Mouse (Mus musculus): ENCODE data around the gene Kcnab3.
A peak's percentile ranks its signal among the peaks of the same experiment; 100 is the strongest.
"Not testable (repeated sequence)": the region's sequence is repeated elsewhere in the genome, so short reads cannot be mapped to it uniquely, and the experiment has no call there.

The Kcnab3 gene

GRCm38 (mm10) chr11:69325628-69326407 lies at the start of gene Kcnab3:
Kcnab3 (plus strand) TSS chr11:69326258.
- peak; percentile 84 to 89 for DNase-seq (ENCODE audit: low spot score in 2 of 2)

DNA sequence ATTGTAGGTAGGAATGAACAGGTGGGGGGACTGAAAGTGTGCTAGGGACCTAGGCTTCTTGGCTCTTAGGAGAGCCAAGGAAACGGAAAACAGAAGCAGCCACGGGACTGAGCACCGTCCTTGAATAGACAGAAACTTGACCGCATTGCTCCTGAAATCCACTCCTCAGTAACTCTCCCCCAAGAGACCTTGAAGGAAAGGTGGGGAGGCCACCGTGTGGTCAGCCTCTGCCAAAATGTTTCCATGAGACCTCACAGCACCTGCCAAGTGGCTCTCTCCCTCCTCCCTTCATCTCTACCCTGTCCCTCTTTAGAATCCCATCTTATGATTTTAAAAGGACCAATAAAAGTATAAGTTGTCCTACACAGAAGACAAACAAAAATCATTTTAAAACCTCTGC lies 48.8 kb upstream of the Kcnab3 start:
- DNase-seq (ENCODE audit: low spot score in 2 of 2) = no peak

DNA sequence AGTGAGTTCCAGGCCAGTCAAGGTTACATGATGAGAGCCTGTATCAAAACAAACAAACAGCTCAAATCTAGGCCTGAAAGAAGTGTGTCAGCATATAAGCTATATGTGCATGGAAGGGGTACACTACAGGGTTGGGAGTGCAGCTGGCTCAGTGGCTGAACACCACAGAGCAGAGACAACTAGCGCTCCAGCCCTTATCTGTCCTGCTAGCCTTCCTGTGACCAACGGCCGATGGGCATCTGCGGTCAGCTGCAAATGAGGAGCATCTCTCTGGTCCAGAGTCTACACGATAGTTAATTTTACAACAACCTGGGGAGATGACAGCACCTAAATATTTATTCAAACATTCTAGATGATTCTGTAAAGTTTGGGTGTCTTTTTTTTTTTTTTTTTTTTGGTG lies 34.9 kb upstream of the Kcnab3 start:
- DNase-seq (ENCODE audit: low spot score in 2 of 2) = no peak

GRCm38 (mm10) chr11:69295286-69295685 lies 30.8 kb upstream of the Kcnab3 start:
- DNase-seq (ENCODE audit: low spot score in 2 of 2) = peak in 1 of 2 experiments; percentile 21

- DNase-seq (ENCODE audit: low spot score in 2 of 2) = no peak
Measured at GRCm38 (mm10) chr11:69297799-69298198, 28.3 kb upstream of the Kcnab3 start.

GRCm38 (mm10) chr11:69298231-69298630 lies 27.8 kb upstream of the Kcnab3 start:
- no peak for DNase-seq (ENCODE audit: low spot score in 2 of 2)

- no peak for DNase-seq (ENCODE audit: low spot score in 2 of 2)
Measured at GRCm38 (mm10) chr11:69302817-69303216, 23.2 kb upstream of the Kcnab3 start.

DNA sequence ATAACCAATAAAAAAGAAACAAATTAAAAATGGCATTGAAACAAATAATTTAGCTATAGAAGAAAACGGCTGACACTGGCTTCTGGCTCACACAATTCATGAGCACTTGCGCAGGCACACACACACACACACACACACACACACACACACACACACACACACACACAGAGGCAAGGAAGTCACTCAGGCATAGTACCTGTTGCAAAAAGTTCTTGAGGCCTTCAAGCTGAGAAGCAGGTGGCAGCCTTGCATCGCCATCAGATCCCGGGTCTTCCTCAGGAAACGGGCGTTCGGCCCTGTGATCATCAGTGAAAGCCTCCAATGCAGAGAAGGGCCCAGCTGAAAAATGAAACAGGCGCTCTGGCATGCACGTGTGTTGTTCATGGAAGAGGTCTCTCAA lies 20.8 kb upstream of the Kcnab3 start:
- no peak for DNase-seq (ENCODE audit: low spot score in 2 of 2)

- no peak for DNase-seq (ENCODE audit: low spot score in 2 of 2)
Measured at GRCm38 (mm10) chr11:69306039-69306438, 20.0 kb upstream of the Kcnab3 start.

DNA sequence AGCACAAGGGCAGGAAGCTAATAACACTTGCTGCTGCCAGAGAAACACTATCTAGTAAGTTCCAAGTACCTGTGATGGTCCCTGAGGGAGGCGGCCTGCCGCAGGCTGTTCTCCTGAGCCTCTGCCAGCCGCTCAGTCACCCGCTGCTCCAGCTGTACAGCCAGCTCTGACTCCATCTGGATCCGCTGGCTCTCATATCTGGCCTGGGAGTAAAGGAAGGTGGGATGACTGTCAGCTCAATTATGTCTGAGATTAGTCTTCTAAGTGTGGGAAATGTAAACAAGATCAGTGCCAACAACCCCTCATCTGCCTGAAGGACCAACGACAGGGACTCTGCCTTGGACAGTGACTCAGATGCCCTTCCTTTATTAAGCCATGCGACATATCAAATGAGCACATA lies 14.8 kb upstream of the Kcnab3 start:
- DNase-seq (ENCODE audit: low spot score in 2 of 2) = peak in 1 of 2 experiments; percentile 21

GRCm38 (mm10) chr11:69316361-69316760 lies 9.7 kb upstream of the Kcnab3 start:
- DNase-seq (ENCODE audit: low spot score in 2 of 2) = no peak

DNA sequence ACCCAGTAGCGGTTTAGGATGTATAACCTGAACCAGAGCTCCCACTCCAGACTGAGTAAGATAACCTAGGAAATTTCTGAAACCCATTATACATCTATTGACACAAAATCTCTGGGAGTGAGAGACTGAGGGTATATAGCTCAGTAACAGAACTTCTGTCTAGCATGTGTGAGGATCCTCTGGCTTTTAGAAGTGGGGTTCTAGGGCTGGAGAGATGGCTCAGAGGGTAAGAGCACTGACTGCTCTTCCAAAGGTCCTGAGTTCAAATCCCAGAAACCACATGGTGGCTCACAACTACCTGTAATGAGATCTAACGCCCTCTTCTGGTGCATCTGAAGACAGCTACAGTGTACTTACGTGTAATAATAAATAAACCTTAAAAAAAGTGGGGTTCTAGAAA lies 8.1 kb upstream of the Kcnab3 start:
- not testable (repeated sequence) for DNase-seq (ENCODE audit: low spot score in 2 of 2)

DNA sequence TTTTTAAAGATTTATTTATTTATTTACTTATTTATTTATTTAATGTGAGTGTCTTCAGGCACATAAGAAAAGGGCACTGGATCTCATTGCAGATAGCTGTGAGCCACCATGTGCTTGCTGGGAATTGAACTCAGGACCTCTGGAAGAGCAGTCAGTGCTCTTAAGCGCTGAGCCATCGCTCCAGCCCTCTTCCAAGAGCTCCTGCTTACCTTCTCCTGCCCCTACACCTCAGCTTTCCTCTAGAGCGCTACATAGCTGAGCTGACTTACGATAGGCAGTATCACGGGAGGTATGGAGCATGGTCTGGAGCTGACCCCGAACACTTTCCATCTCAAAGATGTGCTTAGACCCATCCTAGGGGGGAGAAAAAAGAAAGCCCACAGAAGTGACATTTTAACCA lies 4.5 kb upstream of the Kcnab3 start:
- DNase-seq (ENCODE audit: low spot score in 2 of 2) = no peak

DNA sequence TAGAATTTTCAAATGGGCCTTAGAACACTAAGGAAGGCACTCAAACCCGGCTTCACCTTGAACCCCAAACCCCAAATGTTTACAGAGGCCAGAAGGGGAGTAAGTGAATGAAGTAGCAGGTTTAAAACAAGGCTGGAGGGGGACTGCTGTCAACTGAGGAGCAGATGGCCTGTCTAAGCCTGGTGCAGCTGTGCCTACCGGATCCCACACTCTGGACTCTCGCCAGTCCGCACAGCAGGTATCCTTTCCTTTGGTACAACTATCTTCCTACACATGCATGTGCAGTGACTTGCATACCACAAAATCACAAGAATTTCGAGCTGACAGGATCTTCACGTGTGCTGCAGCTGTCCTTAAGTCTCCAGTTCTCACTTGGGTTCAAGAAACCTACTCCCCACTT lies 4.0 kb upstream of the Kcnab3 start:
- no peak for DNase-seq (ENCODE audit: low spot score in 2 of 2)

- no peak for DNase-seq (ENCODE audit: low spot score in 2 of 2)
Measured at GRCm38 (mm10) chr11:69322693-69323471, 3.2 kb upstream of the Kcnab3 start.

- peak; percentile 99 to 100 for DNase-seq (ENCODE audit: low spot score in 2 of 2)
Measured at GRCm38 (mm10) chr11:69323667-69324111, 2.4 kb upstream of the Kcnab3 start, which contains the start of the genes Cntrob and Trappc1. Cntrob (minus strand) TSS chr11:69323775. Trappc1 (plus strand) TSS chr11:69323980.

GRCm38 (mm10) chr11:69324749-69325148 lies 1.3 kb upstream of the Kcnab3 start:
- DNase-seq (ENCODE audit: low spot score in 2 of 2) = no peak

GRCm38 (mm10) chr11:69326408-69327156 lies 524 bp downstream of the Kcnab3 start:
- DNase-seq (ENCODE audit: low spot score in 2 of 2) = peak in 1 of 2 experiments; percentile 16

GRCm38 (mm10) chr11:69327157-69327442 lies 1.0 kb downstream of the Kcnab3 start:
- DNase-seq (ENCODE audit: low spot score in 2 of 2) = no peak

GRCm38 (mm10) chr11:69327648-69328047 lies 1.6 kb downstream of the Kcnab3 start:
- no peak for DNase-seq (ENCODE audit: low spot score in 2 of 2)

DNA sequence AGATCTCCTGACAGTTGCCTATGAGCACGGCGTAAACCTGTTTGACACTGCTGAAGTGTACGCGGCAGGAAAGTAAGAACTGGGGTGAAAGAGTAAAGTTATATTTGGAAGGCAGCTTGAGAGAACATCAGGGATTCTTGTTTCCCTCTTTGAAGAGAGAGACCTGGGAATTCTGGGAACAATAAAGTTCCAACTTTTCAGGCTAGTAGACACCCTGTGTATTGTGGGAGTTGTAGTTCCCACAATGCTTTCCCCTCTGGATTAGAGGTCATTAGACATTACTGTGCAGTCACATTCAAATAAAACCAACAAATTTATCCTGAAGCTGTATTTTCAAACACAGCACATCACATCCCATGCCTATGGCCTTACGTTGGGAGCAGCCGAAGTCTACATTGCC lies 2.5 kb downstream of the Kcnab3 start:
- DNase-seq (ENCODE audit: low spot score in 2 of 2) = no peak

DNA sequence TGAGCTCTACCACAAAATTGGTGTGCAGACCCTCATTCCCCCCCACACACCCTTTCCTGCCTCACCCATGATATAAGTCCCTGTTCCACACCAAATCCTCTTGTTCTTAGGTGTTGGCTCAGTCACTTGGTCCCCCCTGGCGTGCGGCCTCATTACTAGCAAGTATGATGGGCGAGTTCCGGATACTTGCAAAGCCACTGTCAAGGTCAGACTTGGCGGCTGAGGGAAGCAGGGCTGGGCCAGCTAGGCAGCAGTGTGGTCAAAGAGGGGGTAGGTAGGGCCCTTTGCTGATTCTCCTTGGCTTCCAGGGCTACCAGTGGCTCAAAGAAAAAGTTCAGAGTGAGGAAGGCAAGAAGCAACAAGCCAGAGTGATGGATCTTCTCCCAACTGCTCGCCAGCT lies 5.1 kb downstream of the Kcnab3 start:
- DNase-seq (ENCODE audit: low spot score in 2 of 2) = no peak
